Mouse (Mus musculus): ENCODE measurements at regions not wholly inside any gene's neighbourhood (a gene's known extent, or its start where the extent isn't known, plus 50 kb on each side); places are given as distances from the start of the nearest gene placed in this dataset.

GRCm38 (mm10) chr3:149102846-149103245 lies 112.5 kb upstream of the Adgrl2 start:
- Histone ChIP-seq H3K4me1 (replicated peaks; ENCODE audit: insufficient read depth, low read length) (peaks cover 7% of the 10 kb centered on the region; the same call in 1 of the 2 replicates), H3K27ac (no peak overlapping the region), H3K9ac (ENCODE audit: low read depth, low read length) (no peak overlapping the region), H3K36me3 (ENCODE audit: insufficient read depth, low read length) (no peaks in the 10 kb centered on the region), H3K9me3 (replicated peaks; ENCODE audit: low read length) (no peaks in the 10 kb centered on the region), H3K27me3 (ENCODE audit: insufficient read depth, low read length) (no peaks in the 10 kb centered on the region), H3K4me2 (ENCODE audit: low read length) (no peak overlapping the region), H3K4me3 (replicated peaks; ENCODE audit: low read depth, low read length) (no peak overlapping the region)
- WGBS: 83% methylated on average over 8 of the region's 8 CpGs
- DNase-seq (ENCODE audit: low spot score): no peak
- no peak for ATAC-seq (replicated peaks; ENCODE audit: low FRiP score, low read depth)
- no peak for TF ChIP-seq CTCF (IDR thresholded peaks at IDR 0.05; ENCODE audit: low read depth)

GRCm38 (mm10) chr3:149101785-149102184 lies 111.4 kb upstream of the Adgrl2 start:
- Histone ChIP-seq H3K4me3 (replicated peaks; ENCODE audit: low read depth, low read length) (no peak overlapping the region), H3K27ac (no peak overlapping the region), H3K4me1 (replicated peaks; ENCODE audit: insufficient read depth, low read length) (peaks cover 7% of the 10 kb centered on the region; the same call in 1 of the 2 replicates), H3K4me2 (ENCODE audit: low read length) (no peak overlapping the region), H3K27me3 (ENCODE audit: insufficient read depth, low read length) (no peaks in the 10 kb centered on the region), H3K9ac (ENCODE audit: low read depth, low read length) (no peak overlapping the region), H3K9me3 (replicated peaks; ENCODE audit: low read length) (no peaks in the 10 kb centered on the region), H3K36me3 (ENCODE audit: insufficient read depth, low read length) (no peaks in the 10 kb centered on the region)
- WGBS: 77% methylated on average over 10 of the region's 10 CpGs
- TF ChIP-seq CTCF (IDR thresholded peaks at IDR 0.05; ENCODE audit: low read depth): no peak
- ATAC-seq (replicated peaks; ENCODE audit: low FRiP score, low read depth) (no peak), DNase-seq (ENCODE audit: low spot score) (no peak)

- Histone ChIP-seq H3K9ac (ENCODE audit: low read depth, low read length) (no peak overlapping the region), H3K4me2 (ENCODE audit: low read length) (no peak overlapping the region), H3K9me3 (replicated peaks; ENCODE audit: low read length) (no peaks in the 10 kb centered on the region), H3K27me3 (ENCODE audit: insufficient read depth, low read length) (no peaks in the 10 kb centered on the region), H3K27ac (no peak overlapping the region), H3K4me1 (replicated peaks; ENCODE audit: insufficient read depth, low read length) (0 out of 2 replicates have a peak, but pooled peaks cover 3% of the 10 kb centered on the region), H3K4me3 (replicated peaks; ENCODE audit: low read depth, low read length) (no peak overlapping the region), H3K36me3 (ENCODE audit: insufficient read depth, low read length) (no peaks in the 10 kb centered on the region)
- TF ChIP-seq CTCF (IDR thresholded peaks at IDR 0.05; ENCODE audit: low read depth): no peak
- 63% methylated on average over 4 of the region's 4 CpGs for WGBS
- no peak for DNase-seq (ENCODE audit: low spot score)
- no peak for ATAC-seq (replicated peaks; ENCODE audit: low FRiP score, low read depth)
Measured at GRCm38 (mm10) chr3:149098764-149099163, 108.4 kb upstream of the Adgrl2 start.

GRCm38 (mm10) chr3:149097026-149097425 lies 106.7 kb upstream of the Adgrl2 start:
- ATAC-seq (replicated peaks; ENCODE audit: low FRiP score, low read depth) (no peak), DNase-seq (ENCODE audit: low spot score) (no peak)
- H3K4me2 ChIP-seq (ENCODE audit: low read length): no peak overlapping the region
- 0 out of 2 replicates have a peak, but pooled peaks cover 3% of the 10 kb centered on the region for H3K4me1 ChIP-seq (replicated peaks; ENCODE audit: insufficient read depth, low read length)
- no peaks in the 10 kb centered on the region for H3K36me3 ChIP-seq (ENCODE audit: insufficient read depth, low read length)
- 84% methylated on average over 4 of the region's 4 CpGs for WGBS
- H3K27ac ChIP-seq: no peak overlapping the region
- no peak overlapping the region for H3K4me3 ChIP-seq (replicated peaks; ENCODE audit: low read depth, low read length)
- H3K9ac ChIP-seq (ENCODE audit: low read depth, low read length): no peak overlapping the region
- no peaks in the 10 kb centered on the region for H3K27me3 ChIP-seq (ENCODE audit: insufficient read depth, low read length)
- H3K9me3 ChIP-seq (replicated peaks; ENCODE audit: low read length): no peaks in the 10 kb centered on the region
- no peak for TF ChIP-seq CTCF (IDR thresholded peaks at IDR 0.05; ENCODE audit: low read depth)

GRCm38 (mm10) chr3:149092649-149093048 lies 102.3 kb upstream of the Adgrl2 start:
- ATAC-seq (replicated peaks; ENCODE audit: low FRiP score, low read depth) (no peak), DNase-seq (ENCODE audit: low spot score) (peak; percentile 42)
- 22% methylated on average over 5 of the region's 5 CpGs for WGBS
- no peak for TF ChIP-seq CTCF (IDR thresholded peaks at IDR 0.05; ENCODE audit: low read depth)
- H3K4me1 ChIP-seq (replicated peaks; ENCODE audit: insufficient read depth, low read length): peaks cover 5% of the 10 kb centered on the region; the same call in 1 of the 2 replicates
- H3K27me3 ChIP-seq (ENCODE audit: insufficient read depth, low read length): no peaks in the 10 kb centered on the region
- no peak overlapping the region for H3K9ac ChIP-seq (ENCODE audit: low read depth, low read length)
- no peaks in the 10 kb centered on the region for H3K36me3 ChIP-seq (ENCODE audit: insufficient read depth, low read length)
- H3K4me3 ChIP-seq (replicated peaks; ENCODE audit: low read depth, low read length): no peak overlapping the region
- H3K9me3 ChIP-seq (replicated peaks; ENCODE audit: low read length): no peaks in the 10 kb centered on the region
- no peak overlapping the region for H3K4me2 ChIP-seq (ENCODE audit: low read length)
- H3K27ac ChIP-seq: no peak overlapping the region

- Histone ChIP-seq H3K27ac (no peak overlapping the region), H3K36me3 (ENCODE audit: insufficient read depth, low read length) (no peaks in the 10 kb centered on the region), H3K9me3 (replicated peaks; ENCODE audit: low read length) (no peaks in the 10 kb centered on the region), H3K4me3 (replicated peaks; ENCODE audit: low read depth, low read length) (no peak overlapping the region), H3K27me3 (ENCODE audit: insufficient read depth, low read length) (no peaks in the 10 kb centered on the region), H3K9ac (ENCODE audit: low read depth, low read length) (no peak overlapping the region), H3K4me1 (replicated peaks; ENCODE audit: insufficient read depth, low read length) (peaks cover 17% of the 10 kb centered on the region; the same call in 1 of the 2 replicates), H3K4me2 (ENCODE audit: low read length) (no peak overlapping the region)
- ATAC-seq (replicated peaks; ENCODE audit: low FRiP score, low read depth) (no peak), DNase-seq (ENCODE audit: low spot score) (no peak)
- no peak for TF ChIP-seq CTCF (IDR thresholded peaks at IDR 0.05; ENCODE audit: low read depth)
- 32% methylated on average over 5 of the region's 5 CpGs for WGBS
Measured at GRCm38 (mm10) chr3:149090103-149090502, 99.7 kb upstream of the Adgrl2 start.

- no peak for TF ChIP-seq CTCF (IDR thresholded peaks at IDR 0.05; ENCODE audit: low read depth)
- ATAC-seq (replicated peaks; ENCODE audit: low FRiP score, low read depth) (no peak; the same call in 1 of the 2 replicates), DNase-seq (ENCODE audit: low spot score) (peak; percentile 59)
- Histone ChIP-seq H3K4me2 (ENCODE audit: low read length) (peak overlapping the region; percentile 52), H3K9ac (ENCODE audit: low read depth, low read length) (0 out of 2 replicates have a peak overlapping the region, but pooled peaks have one; percentile 14), H3K27ac (no peak overlapping the region), H3K9me3 (replicated peaks; ENCODE audit: low read length) (no peaks in the 10 kb centered on the region), H3K27me3 (ENCODE audit: insufficient read depth, low read length) (no peaks in the 10 kb centered on the region), H3K4me1 (replicated peaks; ENCODE audit: insufficient read depth, low read length) (peaks cover 27% of the 10 kb centered on the region; the same call in 1 of the 2 replicates), H3K4me3 (replicated peaks; ENCODE audit: low read depth, low read length) (peak overlapping the region; percentile 11; the same call in 1 of the 2 replicates), H3K36me3 (ENCODE audit: insufficient read depth, low read length) (no peaks in the 10 kb centered on the region)
- WGBS: 12% methylated on average over 16 of the region's 16 CpGs
Measured at GRCm38 (mm10) chr3:149088621-149089128, 98.3 kb upstream of the Adgrl2 start.

All from kidney, postnatal 0 days (tissue).